Mouse (Mus musculus) adrenal gland, postnatal 25 days (tissue): ENCODE data around the gene Gjc1. TPM values are rescaled to one million over a fixed set of nuclear protein-coding genes. Genes with fewer than 3 reads are reported as not detected.

ENCODE experiments used
- DNase-seq: peaks from one replicate; pipeline ENCODE4 v3.0.0; 2021; ENCODE audit warnings: mixed read lengths
- total RNA-seq: library from RNA; stranded (reverse); gene quantifications from 2 replicates; pipeline ENCODE4 v1.2.3, GENCODE M21; 2021

Gjc1 gene
- total RNA-seq, 1 experiment from 2014 or later = 20.0 TPM

DNA sequence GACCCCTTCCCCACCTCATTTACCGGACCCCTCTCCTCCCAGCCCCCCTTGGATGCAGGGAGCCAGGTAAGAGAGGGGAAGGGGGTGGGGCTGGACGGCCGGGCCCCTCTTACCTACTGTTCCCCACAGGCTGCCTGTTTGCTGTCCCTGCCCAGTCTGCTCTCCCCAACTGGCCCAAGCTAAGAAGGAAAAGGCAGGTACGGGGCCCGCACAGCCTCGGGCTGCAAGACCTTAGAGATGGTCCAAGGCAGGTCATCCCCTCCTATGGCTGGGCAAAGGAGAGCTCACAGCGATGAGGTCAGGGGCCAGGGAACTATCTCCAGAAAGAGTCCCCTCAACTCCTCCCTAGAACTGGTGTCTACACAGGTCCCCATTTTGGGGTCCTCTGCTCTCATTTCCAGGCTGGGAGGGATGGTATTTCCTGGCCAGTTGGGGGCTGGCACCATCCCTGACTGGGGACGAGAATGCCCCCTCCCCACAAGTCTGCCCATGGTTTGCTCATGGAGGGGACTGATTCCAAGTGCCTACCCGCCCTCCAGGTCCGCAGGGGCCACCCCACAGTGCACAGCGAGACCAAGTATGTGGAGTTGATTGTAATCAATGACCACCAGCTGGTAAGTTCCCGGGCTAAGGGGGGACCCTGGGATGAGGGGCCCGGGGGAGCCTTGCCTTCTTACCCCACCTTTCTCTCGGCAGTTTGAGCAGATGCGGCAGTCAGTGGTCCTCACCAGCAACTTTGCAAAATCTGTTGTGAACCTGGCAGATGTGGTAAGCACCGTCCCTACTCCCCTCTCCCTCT is 47.4 kb downstream of the Gjc1 start:
- no peak for DNase-seq

DNA sequence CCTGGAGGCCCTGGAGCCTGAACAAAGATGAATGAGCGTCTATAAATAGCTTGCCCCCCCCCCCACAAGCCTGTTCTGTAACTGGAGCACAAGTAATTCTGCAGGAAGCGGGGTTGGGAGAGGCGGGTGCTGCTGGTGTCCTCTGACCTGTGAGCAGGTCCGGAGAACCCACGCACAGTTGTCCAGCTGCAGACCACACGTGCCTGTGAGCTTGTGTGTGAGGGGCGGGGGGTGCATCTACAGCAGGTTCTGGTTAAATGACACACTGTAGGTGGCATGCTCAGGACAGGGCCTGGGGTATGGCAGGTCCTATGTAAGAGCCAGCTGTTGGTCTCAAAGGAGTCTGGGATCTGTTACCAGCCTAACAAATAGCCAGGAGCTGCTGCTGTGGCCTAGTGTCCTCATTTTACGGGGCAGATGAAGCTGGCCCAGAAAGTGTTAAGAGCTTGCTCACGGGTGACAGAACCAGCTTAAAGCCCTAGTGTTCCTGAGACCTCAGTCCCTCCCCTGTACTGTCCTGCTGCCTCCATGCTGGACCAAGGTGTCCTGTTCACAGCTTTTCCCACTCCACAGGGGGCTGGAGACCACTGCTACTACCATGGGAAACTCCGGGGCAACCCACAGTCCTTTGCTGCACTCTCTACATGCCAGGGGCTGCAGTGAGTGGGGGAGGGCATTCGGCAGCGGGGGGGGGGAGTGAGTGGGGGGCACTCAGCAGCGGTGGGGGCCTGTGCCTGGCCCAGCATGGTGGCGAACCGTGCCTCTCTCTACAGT is 48.7 kb downstream of the Gjc1 start:
- DNase-seq = no peak

DNA sequence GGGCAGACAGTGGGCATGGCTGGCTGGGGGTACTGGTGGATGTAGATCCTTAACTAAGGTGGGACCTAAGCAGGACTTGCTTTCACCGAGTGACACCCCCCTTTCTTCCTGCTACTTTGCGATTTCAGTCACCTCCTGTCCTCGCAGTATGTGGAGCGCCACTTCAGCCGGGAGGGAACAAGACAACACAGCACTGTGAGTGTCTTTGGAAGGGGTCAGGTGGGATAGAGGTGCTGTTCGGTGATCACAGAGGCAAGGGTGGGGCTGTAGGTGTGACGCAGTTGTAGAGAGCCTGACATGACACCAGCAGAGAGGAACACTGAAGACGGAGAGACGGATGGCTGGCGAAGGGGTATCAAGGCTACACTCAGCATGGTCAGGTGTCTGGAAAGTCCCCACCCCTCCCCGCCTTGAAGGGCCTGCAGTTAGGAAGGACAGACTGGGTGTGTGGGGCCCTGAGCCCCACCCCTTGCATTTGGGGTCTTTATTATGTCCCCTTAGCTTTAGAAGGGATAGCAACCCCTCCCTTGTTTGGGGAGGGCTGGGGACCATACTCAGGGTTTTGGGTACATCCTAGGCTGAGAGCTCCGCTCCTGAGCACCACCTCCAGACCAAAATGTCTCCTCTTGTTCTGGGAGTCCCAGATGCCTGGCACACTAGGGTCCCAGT is 49.4 kb downstream of the Gjc1 start:
- no peak for DNase-seq

DNA sequence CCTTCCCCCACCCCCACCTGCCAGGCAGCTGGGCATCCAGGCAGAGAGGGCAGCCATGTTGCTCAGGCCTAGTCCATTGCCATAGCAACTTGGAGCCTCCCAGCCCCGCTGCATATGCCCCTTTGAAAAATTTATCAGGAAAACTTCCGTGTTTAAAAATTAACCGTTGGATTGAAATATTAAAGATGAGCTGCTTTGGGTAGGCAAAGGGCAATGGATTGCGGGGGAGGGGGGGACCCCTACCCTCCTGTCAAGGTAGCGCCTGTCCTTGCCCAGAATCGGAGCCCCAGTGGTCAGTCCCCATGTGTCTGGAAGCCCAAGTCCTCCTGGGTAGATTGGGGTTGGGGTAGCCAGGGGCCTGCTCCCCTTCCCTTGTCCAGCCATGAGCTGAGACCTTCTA is 50.4 kb downstream of the Gjc1 start:
- DNase-seq = no peak

DNA sequence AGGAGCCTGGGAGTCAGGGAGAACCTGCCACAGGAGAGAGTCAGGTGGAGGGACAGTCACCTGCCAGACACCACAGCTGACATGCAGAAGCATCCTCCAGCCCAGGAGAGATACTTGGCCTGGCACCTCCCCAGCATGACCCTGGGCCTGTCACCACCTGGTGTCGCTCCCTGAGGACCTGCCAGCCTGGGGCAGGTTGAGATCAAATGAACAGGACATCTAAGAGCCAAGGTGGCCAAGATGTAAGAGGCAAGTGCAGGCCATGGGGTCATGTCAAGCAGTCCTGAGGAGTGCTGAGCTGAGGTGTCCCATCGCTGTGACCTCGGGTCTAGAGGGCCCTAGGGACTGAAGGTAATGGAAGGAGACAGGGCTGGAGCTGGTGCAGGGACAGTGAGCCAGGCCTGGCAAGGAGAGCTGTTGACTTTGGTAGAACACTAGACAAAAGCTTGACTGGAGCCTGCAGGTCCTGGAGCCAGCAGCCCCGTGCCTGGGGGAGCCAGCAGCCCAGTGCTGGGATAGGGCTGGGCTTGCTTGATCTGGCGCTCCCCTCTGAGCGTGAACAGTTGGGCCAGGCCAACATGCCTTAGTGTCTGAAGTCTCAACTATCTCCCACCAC is 52.3 kb downstream of the Gjc1 start:
- no peak for DNase-seq

DNA sequence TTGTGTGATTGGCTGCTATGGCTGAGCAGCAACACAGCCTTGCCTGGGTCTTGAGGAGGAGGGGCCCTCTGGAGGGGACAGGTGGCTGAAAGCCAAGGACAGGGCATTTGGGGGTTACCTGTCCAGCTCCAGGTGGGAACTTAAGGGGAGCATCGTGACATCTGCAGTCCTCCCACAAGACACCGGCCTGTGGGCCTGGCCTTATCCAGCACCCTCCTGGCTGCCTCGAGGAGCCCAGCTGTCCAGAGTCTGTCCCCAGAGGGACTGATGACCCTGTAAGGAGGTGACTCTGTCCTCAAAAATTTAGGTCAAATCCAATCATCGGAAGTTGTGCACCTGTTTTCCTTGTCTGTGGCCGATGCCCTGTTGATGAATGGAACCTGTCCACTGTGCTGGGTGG is 54.1 kb downstream of the Gjc1 start:
- no peak for DNase-seq

DNA sequence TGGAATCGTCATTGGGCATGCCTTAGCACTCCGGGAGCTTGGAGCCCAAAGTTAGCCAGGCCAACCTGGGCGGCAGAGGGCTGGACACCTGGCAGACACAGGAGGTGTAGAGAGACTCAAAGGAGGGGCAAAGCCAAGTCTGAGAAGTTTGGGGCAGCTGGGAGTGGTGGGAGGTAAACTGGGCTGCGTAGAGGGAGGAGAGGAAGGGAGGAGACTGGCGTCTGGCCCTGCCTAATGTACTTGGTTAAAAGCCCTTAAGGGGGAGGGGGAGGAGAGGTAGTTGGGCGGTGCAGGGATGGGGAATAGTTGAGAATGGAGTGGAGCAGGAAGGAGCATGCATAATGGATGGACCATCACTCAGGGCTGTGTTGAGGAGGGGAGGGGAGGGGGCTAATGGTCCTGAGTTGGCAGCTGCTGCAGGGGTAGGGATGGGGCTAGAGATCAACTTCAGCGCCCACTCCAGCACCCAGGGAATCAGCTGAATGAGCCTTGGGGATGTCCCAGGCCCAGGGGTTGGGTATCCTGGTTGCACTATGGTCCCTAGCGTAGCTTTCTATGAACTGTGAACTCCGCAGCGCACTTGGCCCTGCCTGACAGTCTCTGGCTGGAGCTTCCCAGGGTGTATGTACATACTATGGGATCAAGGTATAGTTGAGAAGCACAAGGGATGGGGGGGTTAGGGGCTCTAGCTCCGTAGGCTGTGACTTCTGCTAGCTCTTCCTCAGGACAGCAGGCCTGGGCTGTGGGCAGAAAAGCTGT is 56.3 kb downstream of the Gjc1 start:
- DNase-seq = no peak

DNA sequence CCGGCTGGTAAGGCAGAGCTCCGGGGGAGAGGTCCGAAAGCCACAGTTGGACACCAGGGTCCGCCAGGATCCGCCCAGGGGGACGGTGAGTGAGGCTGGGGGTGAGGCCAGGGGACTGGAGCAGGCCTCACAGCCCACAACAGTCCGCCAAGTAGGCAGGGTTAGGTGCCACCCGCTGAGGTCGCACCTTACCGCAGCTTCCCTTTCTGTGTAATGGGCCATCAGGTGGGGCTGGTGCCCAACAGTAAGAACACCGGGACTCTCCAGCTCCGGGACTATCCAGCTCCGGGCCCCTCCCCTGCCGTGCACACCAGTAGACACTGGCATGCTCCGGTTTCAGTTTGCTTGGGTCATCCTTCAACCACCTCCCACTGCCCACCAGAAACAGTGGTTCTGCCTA is 57.3 kb downstream of the Gjc1 start:
- DNase-seq = no peak

DNA sequence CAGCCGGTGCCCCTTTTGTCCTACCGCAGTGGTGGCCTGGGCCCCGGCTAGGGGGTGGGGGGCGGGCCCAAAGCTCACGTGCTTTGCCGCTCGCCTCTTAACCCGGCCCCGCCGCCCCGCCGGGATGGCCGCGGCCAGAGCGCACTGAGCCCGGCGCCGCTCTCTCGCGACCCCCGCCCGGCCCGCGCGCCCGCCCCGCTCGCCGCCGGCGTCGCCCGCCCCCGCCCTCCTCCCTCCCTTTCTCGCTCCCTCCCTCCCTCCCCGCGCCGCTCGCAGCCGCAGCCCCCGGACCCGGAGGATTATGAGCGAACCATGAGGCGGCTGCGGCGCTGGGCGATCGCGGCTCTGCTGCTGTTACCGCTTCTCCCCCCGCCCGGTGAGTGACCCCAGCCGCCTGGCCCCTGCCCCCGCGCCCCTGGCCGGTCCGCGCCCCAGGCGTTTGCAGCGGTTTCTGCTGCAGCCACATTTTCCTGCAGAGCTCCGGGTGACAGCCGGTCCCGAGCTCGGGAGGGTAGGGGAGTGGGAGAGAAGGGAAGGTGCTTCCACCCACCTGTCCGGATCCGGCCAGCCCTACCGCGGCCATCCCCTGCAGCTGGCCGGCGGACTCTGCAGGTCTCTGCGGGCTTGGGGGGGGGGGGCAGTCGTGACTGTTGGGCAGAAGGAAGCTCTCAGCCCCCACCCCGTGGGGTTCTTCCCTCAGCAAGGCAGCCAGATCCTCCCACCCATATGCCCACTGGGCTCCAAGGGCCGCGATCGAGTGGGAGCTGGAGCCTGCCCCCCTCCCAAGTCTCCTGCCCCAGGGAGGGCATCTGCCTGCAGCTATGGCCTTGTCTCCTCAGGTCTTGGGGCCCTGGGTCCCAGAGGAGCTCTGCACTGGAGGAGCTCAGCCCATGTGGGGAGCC is 57.9 kb downstream of the Gjc1 start, which contains the start of gene Adam11:
TSS of gene Adam11 (plus strand) at position 131 of the 902 bp plus-strand sequence.
- no peak for DNase-seq

DNA sequence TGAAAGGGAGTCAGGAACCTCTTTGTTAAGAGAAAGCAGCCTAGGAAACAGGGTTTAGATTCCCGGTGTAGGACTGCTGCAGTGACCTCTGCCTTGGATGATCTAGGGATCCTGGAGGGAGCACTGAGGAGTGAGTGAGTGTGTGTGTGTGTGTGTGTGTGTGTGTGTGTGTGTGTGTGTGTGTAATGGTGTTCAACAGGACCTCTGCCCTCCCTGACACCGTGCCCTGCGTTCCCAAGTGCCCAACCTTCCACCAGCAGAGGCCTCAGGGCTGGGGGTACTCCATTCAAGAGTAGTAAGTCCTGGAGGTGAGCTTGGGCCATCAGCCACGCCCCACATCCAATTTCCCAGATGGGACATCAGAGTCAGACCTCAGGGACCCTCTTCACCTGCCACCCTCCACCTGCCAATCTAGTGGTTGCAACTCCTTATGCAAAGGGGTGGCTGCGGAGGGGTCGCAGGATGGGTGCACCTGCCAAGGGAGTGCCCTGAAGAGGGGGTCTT is 58.6 kb downstream of the Gjc1 start:
- DNase-seq = no peak

DNA sequence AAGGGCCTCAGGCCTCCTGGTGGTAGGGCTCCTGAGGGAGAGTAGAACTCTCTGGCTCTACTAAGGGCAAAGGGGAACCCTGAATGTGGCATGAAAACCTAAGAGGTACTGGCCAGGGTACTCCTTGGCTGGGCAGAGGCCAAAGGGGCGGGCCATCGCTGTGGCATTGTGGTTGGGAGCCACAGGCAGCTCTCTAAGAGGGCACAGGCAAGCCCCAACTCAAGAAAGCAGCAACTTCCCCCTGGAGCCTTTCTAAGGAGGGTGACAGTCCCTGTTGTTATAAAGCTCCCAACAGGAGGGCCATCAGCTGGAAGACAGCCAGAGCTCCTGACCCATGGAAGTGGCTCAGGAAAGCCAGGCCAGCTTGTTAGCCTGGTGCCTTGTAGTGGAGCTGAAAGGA is 60.5 kb downstream of the Gjc1 start:
- no peak for DNase-seq

DNA sequence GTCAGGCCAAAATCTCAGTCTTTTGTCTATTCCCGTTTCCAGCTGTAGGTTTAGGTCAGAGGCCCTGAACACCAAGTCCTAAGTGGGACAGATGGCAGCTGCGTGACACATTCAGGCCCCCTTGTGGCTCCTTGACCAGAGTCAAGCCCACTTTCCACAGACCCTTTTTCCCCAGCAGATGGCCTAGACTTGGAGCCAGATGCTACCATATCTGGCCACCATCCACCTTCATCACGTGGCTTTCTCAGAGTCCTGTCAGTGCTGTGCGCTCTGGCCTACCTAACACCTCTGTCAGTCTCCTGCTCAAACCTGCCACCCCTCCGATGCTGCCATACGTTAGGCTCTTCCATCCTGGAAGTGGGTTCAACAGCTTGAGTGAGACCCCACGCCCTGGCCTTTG is 64.1 kb downstream of the Gjc1 start:
- no peak for DNase-seq

DNA sequence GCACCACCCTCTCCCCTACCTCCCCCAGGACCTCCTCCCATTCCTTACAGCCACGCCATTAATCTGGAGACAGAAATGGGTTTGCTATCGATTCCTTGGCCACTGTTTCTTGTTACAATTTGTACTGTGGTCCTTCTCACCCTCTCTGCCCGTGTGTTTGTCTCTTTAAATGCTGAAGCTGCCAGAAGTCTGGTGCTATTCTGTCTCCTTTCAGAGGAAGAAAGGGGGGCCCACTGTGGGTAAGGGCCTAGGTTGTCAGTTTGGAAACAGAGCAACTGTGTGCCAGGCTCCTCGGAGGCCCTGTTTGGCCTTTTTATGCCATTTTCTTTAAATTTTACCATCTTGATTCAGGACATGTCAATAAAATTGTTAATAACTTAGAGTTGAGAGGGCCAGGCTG is 65.1 kb downstream of the Gjc1 start:
- DNase-seq = no peak

DNA sequence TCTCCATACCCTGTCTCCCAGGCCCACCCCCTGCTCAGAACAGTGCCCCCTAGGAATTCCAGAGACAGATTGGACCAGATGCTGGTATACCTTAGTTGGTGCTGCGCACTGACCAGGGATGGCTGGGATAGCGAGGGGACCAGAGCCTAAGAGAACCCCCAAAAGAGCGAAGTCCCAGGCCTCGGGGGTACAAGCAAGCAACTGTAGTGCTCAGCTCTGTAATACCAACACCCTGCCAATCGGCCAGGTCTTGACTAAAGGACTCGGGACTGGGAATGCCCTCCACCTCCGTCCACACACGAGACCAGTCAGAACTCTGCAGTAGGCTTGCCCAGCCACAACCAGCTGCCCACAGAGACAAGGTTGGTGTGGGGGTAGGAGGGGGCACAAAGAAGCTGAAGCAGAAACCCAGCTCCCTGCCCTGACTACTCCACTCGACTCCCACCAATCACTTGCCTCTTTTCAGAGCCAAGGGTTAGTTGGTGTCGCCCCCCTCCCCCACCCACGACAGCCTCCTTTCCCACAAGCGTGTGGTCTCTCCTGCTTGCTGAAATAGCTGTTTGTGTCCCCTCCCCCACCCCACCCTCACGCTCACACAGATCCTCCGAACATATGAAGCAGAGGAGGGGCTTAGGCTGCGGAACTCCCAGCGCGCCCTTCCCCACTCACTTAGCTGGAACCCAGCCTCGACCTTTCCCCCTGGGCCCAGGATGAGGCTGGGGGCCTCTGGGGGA is 65.7 kb downstream of the Gjc1 start:
- DNase-seq = no peak

DNA sequence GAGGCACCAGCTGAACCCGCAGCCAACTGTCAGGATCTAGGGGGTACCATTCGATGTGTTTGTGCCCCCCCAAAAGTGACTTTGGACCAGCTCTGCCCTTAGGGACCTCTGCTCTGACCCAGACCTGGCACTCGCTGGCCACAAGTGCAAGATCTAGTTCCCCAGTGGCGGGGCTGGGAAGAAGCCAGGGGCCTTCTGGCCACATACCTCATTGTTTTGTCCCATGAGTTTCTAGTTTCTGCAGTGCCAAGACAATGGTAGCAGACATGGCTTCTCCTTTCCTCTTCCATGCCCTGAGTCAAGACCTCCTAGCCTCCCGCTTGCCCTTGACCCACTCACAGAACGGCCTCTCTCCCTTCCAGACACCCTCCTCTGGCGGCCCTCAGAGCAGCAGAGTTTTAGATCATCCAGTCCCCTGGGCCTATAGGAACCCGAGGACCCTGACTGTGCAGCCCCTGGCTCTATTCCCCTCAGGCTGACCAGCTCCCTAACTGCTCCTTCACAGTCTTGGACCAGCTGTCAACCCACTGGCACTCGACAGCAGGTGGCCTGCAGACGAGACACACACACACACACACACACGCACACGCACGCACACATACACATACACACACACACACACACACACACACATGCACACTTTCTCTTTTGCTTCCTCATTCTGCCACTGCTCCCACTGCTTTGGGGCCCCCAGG is 66.5 kb downstream of the Gjc1 start:
- peak; percentile 38 for DNase-seq

DNA sequence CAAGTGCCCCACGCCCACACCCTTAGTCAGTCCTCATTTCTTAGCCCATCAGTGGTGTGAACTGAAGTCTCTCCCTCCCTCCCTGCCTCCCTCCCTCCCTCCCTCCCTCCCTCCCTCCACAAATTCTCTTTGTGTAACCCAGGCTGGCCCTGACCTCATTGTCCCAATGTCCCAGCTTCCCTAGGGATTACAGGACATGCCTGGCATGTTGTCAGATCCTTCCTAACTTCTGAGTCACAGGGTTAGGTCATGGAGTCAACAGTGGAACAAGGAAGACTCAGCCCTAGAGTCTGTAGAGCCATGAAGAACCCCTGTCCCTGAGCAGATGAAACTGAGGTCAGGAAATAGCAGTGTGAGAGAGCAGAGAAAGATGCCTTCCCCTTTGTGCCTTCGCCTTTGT is 69.8 kb downstream of the Gjc1 start:
- peak; percentile 41 for DNase-seq
